Mouse (Mus musculus): ENCODE data around the gene Pacsin2. TPM values are rescaled to one million over a fixed set of nuclear protein-coding genes. Genes with fewer than 3 reads are reported as not detected.

The Pacsin2 gene
- polyA plus RNA-seq, 1 experiment from 2014 or later, result 53.5 TPM

- ATAC-seq (ENCODE audit: insufficient number of reproducible peaks, insufficient read depth, low FRiP score, low read depth), result no peak
- peaks cover 10% of the 10 kb centered on the region for H3K4me1 ChIP-seq (ENCODE audit: control insufficient read depth, insufficient read depth, low read length)
These were observed 115.7 kb downstream of the Pacsin2 start for GRCm38 (mm10) chr15:83348747-83349146.

GRCm38 (mm10) chr15:83345898-83346529 is 118.4 kb downstream of the Pacsin2 start:
- Histone ChIP-seq H3K4me3 (ENCODE audit: low read depth, low read length) (no peak overlapping the region), H3K4me2 (replicated peaks; ENCODE audit: low read depth, low read length) (no peak overlapping the region), H3K27me3 (ENCODE audit: control insufficient read depth, insufficient read depth, low read length) (no peaks in the 10 kb centered on the region), H3K27ac (ENCODE audit: low read length) (no peak overlapping the region), H3K9ac (replicated peaks; ENCODE audit: low read depth, low read length) (no peak overlapping the region), H3K9me3 (ENCODE audit: control insufficient read depth, low read depth, low read length) (no peaks in the 10 kb centered on the region), H3K36me3 (ENCODE audit: control insufficient read depth, insufficient read depth, low read length) (peaks cover 13% of the 10 kb centered on the region), H3K4me1 (ENCODE audit: control insufficient read depth, insufficient read depth, low read length) (peaks cover 10% of the 10 kb centered on the region)
- no peak for ATAC-seq (ENCODE audit: insufficient number of reproducible peaks, insufficient read depth, low FRiP score, low read depth)
- 91% methylated on average over 15 of the region's 15 CpGs for WGBS

More at GRCm38 (mm10) chr15:83348747-83349146, 115.7 kb downstream of the Pacsin2 start:
- Histone ChIP-seq H3K4me2 (replicated peaks; ENCODE audit: low read depth, low read length) (peak overlapping the region; percentile 97), H3K9ac (replicated peaks; ENCODE audit: low read depth, low read length) (peak overlapping the region; percentile 80; the same call in 1 of the 2 replicates), H3K4me3 (ENCODE audit: low read depth, low read length) (peak overlapping the region; percentile 90; the same call in 1 of the 2 replicates), H3K27ac (ENCODE audit: low read length) (no peak overlapping the region), H3K36me3 (ENCODE audit: control insufficient read depth, insufficient read depth, low read length) (peaks cover 3% of the 10 kb centered on the region), H3K9me3 (ENCODE audit: control insufficient read depth, low read depth, low read length) (no peaks in the 10 kb centered on the region), H3K27me3 (ENCODE audit: control insufficient read depth, insufficient read depth, low read length) (no peaks in the 10 kb centered on the region)
- WGBS, result 64% methylated on average over 4 of the region's 4 CpGs

- H3K9me3 ChIP-seq (ENCODE audit: control insufficient read depth, low read depth, low read length), result no peaks in the 10 kb centered on the region
- peak overlapping the region; percentile 45; the same call in 1 of the 2 replicates for H3K27ac ChIP-seq (ENCODE audit: low read length)
- ATAC-seq (ENCODE audit: insufficient number of reproducible peaks, insufficient read depth, low FRiP score, low read depth), result no peak
- H3K4me2 ChIP-seq (replicated peaks; ENCODE audit: low read depth, low read length), result no peak overlapping the region
- H3K4me1 ChIP-seq (ENCODE audit: control insufficient read depth, insufficient read depth, low read length), result peaks cover 10% of the 10 kb centered on the region
- WGBS, result 67% methylated on average over 7 of the region's 7 CpGs
- H3K27me3 ChIP-seq (ENCODE audit: control insufficient read depth, insufficient read depth, low read length), result no peaks in the 10 kb centered on the region
- H3K9ac ChIP-seq (replicated peaks; ENCODE audit: low read depth, low read length), result no peak overlapping the region
- peaks cover 17% of the 10 kb centered on the region for H3K36me3 ChIP-seq (ENCODE audit: control insufficient read depth, insufficient read depth, low read length)
- H3K4me3 ChIP-seq (ENCODE audit: low read depth, low read length), result no peak overlapping the region
These were observed 119.5 kb downstream of the Pacsin2 start for GRCm38 (mm10) chr15:83344956-83345355.

GRCm38 (mm10) chr15:83344157-83344556 is 120.2 kb downstream of the Pacsin2 start:
- Histone ChIP-seq H3K4me1 (ENCODE audit: control insufficient read depth, insufficient read depth, low read length) (peaks cover 7% of the 10 kb centered on the region), H3K9ac (replicated peaks; ENCODE audit: low read depth, low read length) (no peak overlapping the region), H3K27ac (ENCODE audit: low read length) (peak overlapping the region; percentile 75), H3K4me2 (replicated peaks; ENCODE audit: low read depth, low read length) (no peak overlapping the region), H3K27me3 (ENCODE audit: control insufficient read depth, insufficient read depth, low read length) (no peaks in the 10 kb centered on the region), H3K36me3 (ENCODE audit: control insufficient read depth, insufficient read depth, low read length) (peaks cover 17% of the 10 kb centered on the region), H3K4me3 (ENCODE audit: low read depth, low read length) (no peak overlapping the region), H3K9me3 (ENCODE audit: control insufficient read depth, low read depth, low read length) (no peaks in the 10 kb centered on the region)
- WGBS, result 39% methylated on average over 7 of the region's 7 CpGs
- peak; percentile 74; the same call in 1 of the 2 replicates for ATAC-seq (ENCODE audit: insufficient number of reproducible peaks, insufficient read depth, low FRiP score, low read depth)

GRCm38 (mm10) chr15:83338908-83339307 is 125.5 kb downstream of the Pacsin2 start:
- Histone ChIP-seq H3K9me3 (ENCODE audit: control insufficient read depth, low read depth, low read length) (no peaks in the 10 kb centered on the region), H3K36me3 (ENCODE audit: control insufficient read depth, insufficient read depth, low read length) (peaks cover 35% of the 10 kb centered on the region), H3K4me2 (replicated peaks; ENCODE audit: low read depth, low read length) (no peak overlapping the region)

GRCm38 (mm10) chr15:83337903-83338870 is 126.2 kb downstream of the Pacsin2 start:
- H3K36me3 ChIP-seq (ENCODE audit: control insufficient read depth, insufficient read depth, low read length), result peaks cover 42% of the 10 kb centered on the region
- no peaks in the 10 kb centered on the region for H3K4me1 ChIP-seq (ENCODE audit: control insufficient read depth, insufficient read depth, low read length)
- peak overlapping the region; percentile 48; the same call in 1 of the 2 replicates for H3K27ac ChIP-seq (ENCODE audit: low read length)
- peak; percentile 70 for ATAC-seq (ENCODE audit: insufficient number of reproducible peaks, insufficient read depth, low FRiP score, low read depth)
- no peak overlapping the region for H3K9ac ChIP-seq (replicated peaks; ENCODE audit: low read depth, low read length)
- H3K4me3 ChIP-seq (ENCODE audit: low read depth, low read length), result no peak overlapping the region
- H3K27me3 ChIP-seq (ENCODE audit: control insufficient read depth, insufficient read depth, low read length), result no peaks in the 10 kb centered on the region
- no peak overlapping the region for H3K4me2 ChIP-seq (replicated peaks; ENCODE audit: low read depth, low read length)
- H3K9me3 ChIP-seq (ENCODE audit: control insufficient read depth, low read depth, low read length), result no peaks in the 10 kb centered on the region
- 78% methylated on average over 8 of the region's 8 CpGs for WGBS

More at GRCm38 (mm10) chr15:83338908-83339307, 125.5 kb downstream of the Pacsin2 start:
- Histone ChIP-seq H3K27ac (ENCODE audit: low read length) (no peak overlapping the region; the same call in 1 of the 2 replicates), H3K9ac (replicated peaks; ENCODE audit: low read depth, low read length) (no peak overlapping the region), H3K4me3 (ENCODE audit: low read depth, low read length) (no peak overlapping the region), H3K4me1 (ENCODE audit: control insufficient read depth, insufficient read depth, low read length) (no peaks in the 10 kb centered on the region), H3K27me3 (ENCODE audit: control insufficient read depth, insufficient read depth, low read length) (no peaks in the 10 kb centered on the region)
- no peak for ATAC-seq (ENCODE audit: insufficient number of reproducible peaks, insufficient read depth, low FRiP score, low read depth)
- 81% methylated on average over 6 of the region's 6 CpGs for WGBS

- no peak for ATAC-seq (ENCODE audit: insufficient number of reproducible peaks, insufficient read depth, low FRiP score, low read depth)
- H3K4me2 ChIP-seq (replicated peaks; ENCODE audit: low read depth, low read length), result no peak overlapping the region
- H3K9me3 ChIP-seq (ENCODE audit: control insufficient read depth, low read depth, low read length), result no peaks in the 10 kb centered on the region
- no peaks in the 10 kb centered on the region for H3K4me1 ChIP-seq (ENCODE audit: control insufficient read depth, insufficient read depth, low read length)
- no peak overlapping the region for H3K4me3 ChIP-seq (ENCODE audit: low read depth, low read length)
- H3K27ac ChIP-seq (ENCODE audit: low read length), result no peak overlapping the region
- no peaks in the 10 kb centered on the region for H3K27me3 ChIP-seq (ENCODE audit: control insufficient read depth, insufficient read depth, low read length)
- 77% methylated on average over 3 of the region's 3 CpGs for WGBS
- no peak overlapping the region for H3K9ac ChIP-seq (replicated peaks; ENCODE audit: low read depth, low read length)
- H3K36me3 ChIP-seq (ENCODE audit: control insufficient read depth, insufficient read depth, low read length), result peaks cover 62% of the 10 kb centered on the region
These were observed 132.0 kb downstream of the Pacsin2 start for GRCm38 (mm10) chr15:83332373-83332772.

- no peak overlapping the region for H3K4me3 ChIP-seq (ENCODE audit: low read depth, low read length)
- no peaks in the 10 kb centered on the region for H3K27me3 ChIP-seq (ENCODE audit: control insufficient read depth, insufficient read depth, low read length)
- H3K4me2 ChIP-seq (replicated peaks; ENCODE audit: low read depth, low read length), result no peak overlapping the region
- no peak for ATAC-seq (ENCODE audit: insufficient number of reproducible peaks, insufficient read depth, low FRiP score, low read depth)
- no peaks in the 10 kb centered on the region for H3K9me3 ChIP-seq (ENCODE audit: control insufficient read depth, low read depth, low read length)
- no peak overlapping the region for H3K9ac ChIP-seq (replicated peaks; ENCODE audit: low read depth, low read length)
- WGBS, result 81% methylated on average over 5 of the region's 5 CpGs
- peaks cover 57% of the 10 kb centered on the region for H3K36me3 ChIP-seq (ENCODE audit: control insufficient read depth, insufficient read depth, low read length)
- no peaks in the 10 kb centered on the region for H3K4me1 ChIP-seq (ENCODE audit: control insufficient read depth, insufficient read depth, low read length)
- H3K27ac ChIP-seq (ENCODE audit: low read length), result no peak overlapping the region
These were observed 135.5 kb downstream of the Pacsin2 start for GRCm38 (mm10) chr15:83328952-83329351.
